Mouse (Mus musculus) bone marrow, adult 2 months (tissue): ENCODE measurements around the gene Irf2bp2.

ENCODE experiments used
- CTCF ChIP-seq: fragments of 200-500 bp; IDR thresholded peaks from 2 replicates; pipeline ENCODE4 v1.5.1; 2011; ENCODE audit warnings: low read length, control low read depth; ENCODE audit not compliant: control insufficient read depth, insufficient read depth
- POLR2A ChIP-seq: fragments of 200-500 bp; IDR thresholded peaks from 2 replicates; pipeline ENCODE4 v1.6.1; 2011; ENCODE audit warnings: low read depth, mild to moderate bottlenecking, control low read depth, low read length, borderline replicate concordance; ENCODE audit not compliant: control insufficient read depth

GRCm38 (mm10) chr8:126615765-126616164, 22.0 kb upstream of the Irf2bp2 start:
- TF ChIP-seq POLR2A (no peak), CTCF (no peak)
